Mouse (Mus musculus) cerebellum, adult 2 months (tissue): Measurements from ENCODE around the gene 2210010C04Rik.

ENCODE experiments used
- CTCF ChIP-seq: fragments of 200-500 bp; IDR thresholded peaks from 2 replicates; pipeline ENCODE4 v1.5.1; 2011; ENCODE audit warnings: low read depth, mild to moderate bottlenecking, control low read depth, low read length, moderate library complexity, borderline replicate concordance; ENCODE audit not compliant: insufficient read depth
- POLR2A ChIP-seq: fragments of 200-500 bp; IDR thresholded peaks from 2 replicates; pipeline ENCODE4 v1.6.1; 2011; ENCODE audit warnings: low read length, control low read depth, borderline replicate concordance; ENCODE audit not compliant: insufficient read depth

DNA sequence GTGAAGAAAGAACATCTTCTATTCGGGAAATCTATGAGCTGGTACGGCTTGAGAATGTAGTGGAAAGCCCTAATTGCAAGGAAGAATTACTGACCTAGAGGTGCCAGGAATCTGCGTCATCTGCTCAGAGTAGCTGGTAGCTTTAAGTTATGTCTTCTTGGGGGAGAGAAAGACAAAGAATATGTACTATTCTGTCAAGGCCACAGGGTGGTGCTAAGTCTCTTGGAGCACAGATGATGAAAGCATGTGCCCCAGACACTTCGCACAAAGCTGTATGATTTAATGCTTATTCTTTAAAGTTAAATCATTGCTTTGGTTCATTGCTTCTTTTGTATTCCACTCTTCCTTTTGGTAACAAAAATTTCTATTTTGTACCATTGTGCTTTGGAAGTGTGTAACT is 20.2 kb downstream of the 2210010C04Rik start:
- TF ChIP-seq CTCF (no peak), POLR2A (no peak)
